Mouse (Mus musculus) CH12.LX (cell line): ENCODE measurements around the gene Tcp10a. TPM values are rescaled to one million over a fixed set of nuclear protein-coding genes. Genes with fewer than 3 reads are reported as not detected.

Experiments
- DNase-seq: peaks from one replicate; pipeline ENCODE4 v3.0.0-alpha.2; 2013; ENCODE audit errors: extremely low read depth
- H3K27ac ChIP-seq: 2 replicates; pipeline ENCODE4 v1.5.1; 2012; ENCODE audit warnings: low read depth, mild to moderate bottlenecking, control low read depth, moderate library complexity; ENCODE audit not compliant: insufficient read depth
- H3K27me3 ChIP-seq: replicated peaks from 2 replicates; pipeline ENCODE3; 2012; ENCODE audit warnings: inconsistent platforms
- H3K36me3 ChIP-seq, 2 experiments: replicated peaks in 1 of 2; 2 replicates each; pipeline versions ENCODE3 to v1.6.1; 2012; ENCODE audit warnings: inconsistent platforms in 1 of 2, low read length in 1 of 2, mild to moderate bottlenecking in 1 of 2, mixed read lengths in 1 of 2, moderate library complexity in 1 of 2; ENCODE audit not compliant: control insufficient read depth in 1 of 2, insufficient read depth in 1 of 2
- H3K4me1 ChIP-seq, 2 experiments: 2 replicates each; pipeline ENCODE4 v1.6.1; 2012; ENCODE audit warnings: inconsistent platforms in 1 of 2, moderate library complexity in 1 of 2; ENCODE audit not compliant: insufficient read depth in 2 of 2, control insufficient read depth in 1 of 2
- H3K4me2 ChIP-seq: 2 replicates; pipeline ENCODE4 v1.6.1; 2012; ENCODE audit warnings: low read depth, mild to moderate bottlenecking, control low read depth; ENCODE audit not compliant: poor library complexity, insufficient read depth, severe bottlenecking
- H3K4me3 ChIP-seq, 3 experiments: fragments of 150-350 bp in 1 of 3; sonication (generic) in 1 of 3; replicated peaks in 1 of 3; 2 replicates each; pipeline versions ENCODE3 to v1.5.1; 2011 to 2012; ENCODE audit warnings: low read depth in 2 of 3, low read length in 2 of 3, mild to moderate bottlenecking in 2 of 3, moderate library complexity in 2 of 3, control low read depth in 1 of 3, improper control_type of control experiment in 1 of 3, inconsistent platforms in 1 of 3, mixed read lengths in 1 of 3; ENCODE audit not compliant: poor library complexity in 1 of 3
- H3K79me2 ChIP-seq: replicated peaks from 2 replicates; pipeline ENCODE4 v1.6.1; 2012; ENCODE audit warnings: mild to moderate bottlenecking, moderate library complexity; ENCODE audit not compliant: control insufficient read depth, poor library complexity, insufficient read depth, severe bottlenecking; ENCODE audit errors: extremely low read depth
- H3K9ac ChIP-seq: 2 replicates; pipeline ENCODE4 v1.6.1; 2012; ENCODE audit warnings: low read depth, mild to moderate bottlenecking, control low read depth, moderate library complexity; ENCODE audit not compliant: insufficient read depth
- H3K9me3 ChIP-seq: replicated peaks from 2 replicates; pipeline ENCODE3; 2012; ENCODE audit warnings: low read length, inconsistent platforms, mixed read lengths
- CHD1 ChIP-seq: IDR thresholded peaks from 2 replicates; pipeline ENCODE4 v1.6.1; 2012; ENCODE audit warnings: low read depth, low read length, improper control_type of control experiment, inconsistent platforms
- CTCF ChIP-seq, 2 experiments: IDR thresholded peaks in 1 of 2; conservative IDR thresholded peaks in 1 of 2; 2 replicates each; pipeline ENCODE4 v1.5.1; 2011 to 2012; ENCODE audit warnings: low read depth in 2 of 2, low read length in 2 of 2, improper control_type of control experiment in 1 of 2, inconsistent platforms in 1 of 2, mild to moderate bottlenecking in 1 of 2, moderate library complexity in 1 of 2
- E2F4 ChIP-seq: IDR thresholded peaks from 2 replicates; pipeline ENCODE4 v1.6.1; 2011; ENCODE audit warnings: low read depth, low read length, improper control_type of control experiment; ENCODE audit not compliant: insufficient replicate concordance
- ELF1 ChIP-seq: IDR thresholded peaks from 2 replicates; pipeline ENCODE4 v1.6.1; 2014; ENCODE audit warnings: low read depth, mild to moderate bottlenecking, inconsistent platforms, low read length, improper control_type of control experiment
- EP300 ChIP-seq: IDR thresholded peaks from 2 replicates; pipeline ENCODE4 v1.6.1; 2011; ENCODE audit warnings: low read length, improper control_type of control experiment
- GABPA ChIP-seq: IDR thresholded peaks from 2 replicates; pipeline ENCODE4 v1.6.1; 2012; ENCODE audit warnings: low read depth, low read length, improper control_type of control experiment, inconsistent platforms; ENCODE audit not compliant: insufficient replicate concordance
- KAT2A ChIP-seq: IDR thresholded peaks from 2 replicates; pipeline ENCODE4 v1.6.1; 2012; ENCODE audit warnings: low read length, improper control_type of control experiment, inconsistent platforms; ENCODE audit not compliant: insufficient replicate concordance
- MEF2A ChIP-seq: IDR thresholded peaks from 2 replicates; pipeline ENCODE4 v1.6.1; 2014; ENCODE audit warnings: low read depth, mild to moderate bottlenecking, inconsistent platforms, low read length, improper control_type of control experiment, borderline replicate concordance
- NELFE ChIP-seq: IDR thresholded peaks from 2 replicates; pipeline ENCODE4 v1.6.1; 2011; ENCODE audit warnings: low read depth, low read length, improper control_type of control experiment
- PAX5 ChIP-seq: IDR thresholded peaks from 2 replicates; pipeline ENCODE4 v1.6.1; 2012; ENCODE audit warnings: low read length, inconsistent platforms, mixed read lengths
- POLR2A ChIP-seq: IDR thresholded peaks from 2 replicates; pipeline ENCODE4 v1.6.1; 2011; ENCODE audit warnings: low read depth, mild to moderate bottlenecking, improper control_type of control experiment, low read length
- TCF12 ChIP-seq: IDR thresholded peaks from 2 replicates; pipeline ENCODE4 v1.6.1; 2014; ENCODE audit warnings: low read depth, mild to moderate bottlenecking, inconsistent platforms, low read length, improper control_type of control experiment
- ZKSCAN1 ChIP-seq: IDR thresholded peaks from 2 replicates; pipeline ENCODE4 v1.6.1; 2012; ENCODE audit warnings: low read depth, inconsistent platforms, low read length, improper control_type of control experiment, borderline replicate concordance
- dilution Hi-C: fragments of 300-500 bp; cut with MboI; formaldehyde crosslinking; loops from 2 replicates; pipeline ENCODE4 v1.14.3; 2020; ENCODE audit warnings: low sequenced_read_pairs; ENCODE audit not compliant: extremely low pct_unique_long_range_greater_than_20kb, extremely low pct_ligation_motif_present
- in situ Hi-C: fragments of 300-500 bp; cut with MboI; formaldehyde crosslinking; loops from 3 replicates; pipeline ENCODE4 v1.14.3; 2019; ENCODE audit warnings: low sequenced_read_pairs, low pct_ligation_motif_present, low pct_unique_long_range_greater_than_20kb, mixed read lengths
- polyA plus RNA-seq: library from polyadenylated mRNA; unstranded; fragments of >175 nt; gene quantifications from 2 replicates; pipeline ENCODE4 v1.2.1, GENCODE M21; 2012; ENCODE audit warnings: low read depth; ENCODE audit not compliant: insufficient read length
- total RNA-seq, 2 experiments: library from RNA; depleted of rRNA; stranded (reverse); fragments of 300-350 nt in 1 of 2; fragments of >200 nt in 1 of 2; gene quantifications; 2 replicates each; pipeline ENCODE4 v1.2.3; 2012 to 2014

The Tcp10a gene
- total and polyA plus RNA-seq, 3 experiments: 0.84 TPM; not detected in 2

- no peaks in the 10 kb centered on the region for H3K36me3 ChIP-seq
- no peaks in the 10 kb centered on the region for H3K79me2 ChIP-seq
- H3K4me1 ChIP-seq: no peaks in the 10 kb centered on the region
- H3K4me2 ChIP-seq: no peak overlapping the region
- in situ Hi-C loops (loop anchor here (25.0 kb wide), 1 partner anchor 551 kb away; the partner anchor contains the start of gene Fndc1), dilution Hi-C loops (no loop called here)
- H3K9ac ChIP-seq: no peak overlapping the region
- no peaks in the 10 kb centered on the region for H3K9me3 ChIP-seq
- no peak for TF ChIP-seq CHD1
- no peak for TF ChIP-seq ELF1
- TF ChIP-seq CTCF (conservative IDR thresholded peaks at IDR 0.05 in 1 of 2, IDR thresholded peaks at IDR 0.05 in 1 of 2; ENCODE audit: low read depth in 2 of 2, low read length in 2 of 2): no peak
- TF ChIP-seq NELFE: no peak
- TF ChIP-seq PAX5: no peak
- no peak overlapping the region for H3K27ac ChIP-seq
- H3K4me3 ChIP-seq: no peak overlapping the region
- no peaks in the 10 kb centered on the region for H3K27me3 ChIP-seq
- no peak for DNase-seq
These were observed 37.9 kb upstream of the Tcp10a start for GRCm38 (mm10) chr17:7286422-7287050.

- DNase-seq: no peak
- no peaks in the 10 kb centered on the region for H3K36me3 ChIP-seq
- H3K79me2 ChIP-seq: no peaks in the 10 kb centered on the region
- H3K9ac ChIP-seq: no peak overlapping the region
- no peak overlapping the region for H3K4me2 ChIP-seq
- dilution Hi-C loops: no loop called here
- H3K9me3 ChIP-seq: no peaks in the 10 kb centered on the region
- no peaks in the 10 kb centered on the region for H3K27me3 ChIP-seq
- in situ Hi-C loops: loop anchor here (25.0 kb wide), 1 partner anchor 545 kb away; the partner anchor contains the start of gene Fndc1
- no peak overlapping the region for H3K4me3 ChIP-seq
- TF ChIP-seq GABPA (no peak), KAT2A (no peak), MEF2A (no peak), POLR2A (no peak), EP300 (no peak), PAX5 (no peak), TCF12 (no peak), E2F4 (no peak), ZKSCAN1 (no peak)
- TF ChIP-seq, all 38 proteins: peak for 0
- Histone ChIP-seq H3K27ac (no peak overlapping the region), H3K4me1 (no peaks in the 10 kb centered on the region)
These were observed 32.3 kb upstream of the Tcp10a start for GRCm38 (mm10) chr17:7292012-7292684.
